In genomic region chr7:63319594-63319993, GRCm38 (mm10) we compare ENCODE assay signal across 9 mouse cellular contexts.
DNase-seq lines count a peak whose midpoint lies in the region; ATAC-seq and TF ChIP-seq lines count a peak whose summit lies in the region.
"Had no signal": no experiment of that assay in that cellular context is flagged by ENCODE, and none has a peak within 500 bp of the region (broad histone marks: within the 10 kb centered on the region; RNA-seq: fewer than 3 reads in every experiment).

No protein-coding gene starts in this region.

- intact Hi-C loops in left cerebral cortex, postnatal 10 days (cut with DNase I): loop anchor here (2.0 to 5.0 kb wide), 2 partner anchors 107 to 443 kb away; partner anchors contain the start of gene Chrna7

- no peak overlapping the region for H3K9ac ChIP-seq in heart, embryonic 12.5 days
- no peak overlapping the region for H3K9ac ChIP-seq in hindbrain, embryonic 14.5 days
- no peak overlapping the region for H3K9ac ChIP-seq in midbrain, postnatal 0 days (replicated peaks; ENCODE audit: low read length, poor library complexity, severe bottlenecking)
- H3K9ac ChIP-seq: stomach, embryonic 15.5 days had no signal

- H3K9me3 ChIP-seq in heart, embryonic 12.5 days (replicated peaks): no peaks in the 10 kb centered on the region
- H3K9me3 ChIP-seq in hindbrain, embryonic 14.5 days (ENCODE audit: control insufficient read depth, low read length): no peaks in the 10 kb centered on the region
- H3K9me3 ChIP-seq in midbrain, postnatal 0 days (ENCODE audit: low read length): no peaks in the 10 kb centered on the region
- H3K9me3 ChIP-seq: stomach, embryonic 15.5 days had no signal

- 0% methylated on average over 2 of the region's 2 CpGs for WGBS in heart, embryonic 12.5 days
- 0% methylated on average over 2 of the region's 2 CpGs for WGBS in hindbrain, embryonic 14.5 days
- WGBS in midbrain, postnatal 0 days: 0% methylated on average over 2 of the region's 2 CpGs

- no peak overlapping the region for H3K27ac ChIP-seq in heart, embryonic 12.5 days (ENCODE audit: poor library complexity, severe bottlenecking)
- no peak overlapping the region for H3K27ac ChIP-seq in cortical plate, adult 2 months (ENCODE audit: insufficient read depth, low read length)
- H3K27ac ChIP-seq in hindbrain, embryonic 14.5 days: no peak overlapping the region
- H3K27ac ChIP-seq in midbrain, postnatal 0 days (ENCODE audit: low read depth, low read length): no peak overlapping the region
- H3K27ac ChIP-seq: stomach, embryonic 15.5 days had no signal

- H3K4me3 ChIP-seq in heart, embryonic 12.5 days: no peak overlapping the region
- no peak overlapping the region for H3K4me3 ChIP-seq in cortical plate, adult 2 months (ENCODE audit: insufficient read depth, low read length)
- H3K4me3 ChIP-seq in hindbrain, embryonic 14.5 days (replicated peaks; ENCODE audit: low read length): no peak overlapping the region
- no peak overlapping the region for H3K4me3 ChIP-seq in midbrain, postnatal 0 days (ENCODE audit: low read depth, low read length)
- H3K4me3 ChIP-seq: stomach, embryonic 15.5 days had no signal

- TF ChIP-seq CTCF in cortical plate, adult 2 months (IDR thresholded peaks at IDR 0.05; ENCODE audit: extremely low read depth, insufficient read depth, low read length): peak; percentile 71
- TF ChIP-seq CTCF in midbrain, postnatal 0 days (IDR thresholded peaks at IDR 0.05): peak; percentile 94

- ATAC-seq in heart, embryonic 12.5 days (ENCODE audit: insufficient number of reproducible peaks, low FRiP score): no peak
- ATAC-seq in hindbrain, embryonic 14.5 days (ENCODE audit: low FRiP score): peak; percentile 47; the same call in 1 of the 2 replicates
- peak; percentile 36; the same call in 1 of the 2 replicates for ATAC-seq in midbrain, postnatal 0 days (ENCODE audit: low FRiP score)

- H3K36me3 ChIP-seq in heart, embryonic 12.5 days: no peaks in the 10 kb centered on the region
- H3K36me3 ChIP-seq in hindbrain, embryonic 14.5 days (replicated peaks; ENCODE audit: control insufficient read depth, insufficient read depth): no peaks in the 10 kb centered on the region
- H3K36me3 ChIP-seq in midbrain, postnatal 0 days (ENCODE audit: insufficient read depth, low read length): no peaks in the 10 kb centered on the region
- H3K36me3 ChIP-seq: stomach, embryonic 15.5 days had no signal

- no peak overlapping the region for H3K4me2 ChIP-seq in heart, embryonic 12.5 days
- no peak overlapping the region for H3K4me2 ChIP-seq in hindbrain, embryonic 14.5 days (replicated peaks)
- no peak overlapping the region for H3K4me2 ChIP-seq in midbrain, postnatal 0 days (ENCODE audit: low read depth, low read length, poor library complexity, severe bottlenecking)
- H3K4me2 ChIP-seq: stomach, embryonic 15.5 days had no signal

- H3K4me1 ChIP-seq in heart, embryonic 12.5 days (replicated peaks): no peaks in the 10 kb centered on the region
- H3K4me1 ChIP-seq in cortical plate, adult 2 months (ENCODE audit: control insufficient read depth, insufficient read depth, low read length): peaks cover 3% of the 10 kb centered on the region; the same call in 1 of the 2 replicates
- no peaks in the 10 kb centered on the region; the same call in 1 of the 2 replicates for H3K4me1 ChIP-seq in hindbrain, embryonic 14.5 days (replicated peaks; ENCODE audit: control insufficient read depth, insufficient read depth, low read length)
- H3K4me1 ChIP-seq in midbrain, postnatal 0 days (ENCODE audit: insufficient read depth, low read length): no peaks in the 10 kb centered on the region
- H3K4me1 ChIP-seq: stomach, embryonic 15.5 days had no signal

- no peak for TF ChIP-seq POLR2A in cortical plate, adult 2 months (IDR thresholded peaks at IDR 0.05; ENCODE audit: extremely low read depth, insufficient read depth, low read length)

- DNase-seq in heart, adult 18-20 months: peak; percentile 3 to 62
- DNase-seq in adrenal gland, adult (ENCODE audit: inconsistent age in 2 of 2, low spot score in 1 of 2): peak; percentile 31 to 82
- DNase-seq in hindbrain, embryonic 14.5 days (ENCODE audit: low spot score): peak; percentile 91
- DNase-seq in left cerebral cortex, postnatal 10 days (ENCODE audit: extremely low spot score in 1 of 2, low spot score in 2 of 2): peak; percentile 65 to 72
- DNase-seq in midbrain, postnatal 0 days (ENCODE audit: low spot score): peak; percentile 70
- peak; percentile 13 for DNase-seq in thymus, postnatal 14 days

- H3K27me3 ChIP-seq in heart, embryonic 12.5 days (replicated peaks): no peaks in the 10 kb centered on the region
- no peaks in the 10 kb centered on the region for H3K27me3 ChIP-seq in hindbrain, embryonic 14.5 days (ENCODE audit: control insufficient read depth, insufficient read depth, low read length)
- H3K27me3 ChIP-seq in midbrain, postnatal 0 days (ENCODE audit: insufficient read depth, low read length): no peaks in the 10 kb centered on the region
- H3K27me3 ChIP-seq: stomach, embryonic 15.5 days had no signal

Comparison
In these comparisons a context has a peak if more than half of its experiments do, and no peak if none do; other contexts are left out.
1. DNase-seq: peak in every context shown above with its lines; median percentile 91 in hindbrain, embryonic 14.5 days; 70 in midbrain, postnatal 0 days; 68 in left cerebral cortex, postnatal 10 days; 56 in adrenal gland, adult; 32 in heart, adult 18-20 months; 13 in thymus, postnatal 14 days.